Mouse (Mus musculus) E14TG2a.4 (cell line): Measurements from ENCODE around the gene Chd2.

Source experiments
- CTCF ChIP-seq: conservative IDR thresholded peaks from 2 replicates; pipeline ENCODE4 v1.5.1; 2014; ENCODE audit warnings: low read length
- POU5F1 ChIP-seq: IDR thresholded peaks from 2 replicates; pipeline ENCODE4 v1.6.1; 2014; ENCODE audit warnings: low read length, borderline replicate concordance

DNA sequence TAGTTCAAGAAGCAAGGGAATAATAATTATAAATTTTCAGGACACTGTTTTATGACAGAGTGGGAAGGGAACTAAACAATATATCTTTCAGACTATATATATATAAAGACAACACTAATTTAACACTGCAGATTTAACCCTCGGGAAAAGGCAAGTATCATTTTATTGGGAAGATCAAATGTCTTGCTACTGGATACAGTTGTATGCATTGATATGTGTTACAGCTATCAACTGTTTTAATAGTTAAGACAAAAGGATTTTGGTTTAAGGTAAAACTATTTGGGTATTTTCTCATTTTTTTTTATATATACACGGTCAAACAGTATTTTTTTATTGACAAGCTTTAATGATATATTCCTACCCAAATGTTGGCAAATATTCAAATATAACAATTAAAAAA is 13.2 kb upstream of the Chd2 start:
- TF ChIP-seq CTCF: no peak
- no peak for TF ChIP-seq POU5F1
